Mouse (Mus musculus): ENCODE measurements around the gene Far1. TPM values are rescaled to one million over a fixed set of nuclear protein-coding genes. Genes with fewer than 3 reads are reported as not detected.

The Far1 gene
- total and polyA plus RNA-seq, 3 experiments = 26.4 to 34.2 TPM; not detected in 1

DNA sequence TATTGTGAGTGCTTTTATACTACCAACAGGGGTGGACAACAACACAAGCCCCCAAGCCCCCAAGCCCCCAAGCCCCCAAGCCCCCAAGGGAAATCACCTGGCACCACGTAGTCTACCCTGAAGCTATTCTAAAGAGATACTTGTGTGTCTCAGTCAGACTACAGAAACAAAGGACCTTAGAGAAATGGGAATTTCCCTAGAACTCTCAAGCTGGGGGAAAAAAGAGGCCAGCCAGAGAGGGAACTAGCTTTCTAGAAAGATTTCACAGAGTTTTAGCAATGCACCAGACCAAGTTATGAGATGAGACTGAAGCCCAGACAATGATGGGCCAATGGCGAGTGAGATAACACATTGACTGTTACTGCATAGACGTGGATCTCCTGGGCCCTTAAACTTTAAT is 2.2 kb upstream of the Far1 start:
- Histone ChIP-seq H3K4me3 (ENCODE audit: control insufficient read depth in 1 of 2, insufficient read depth in 1 of 2, low read depth in 2 of 2, low read length in 2 of 2) (no peak overlapping the region), H3K9me3 (replicated peaks; ENCODE audit: insufficient read depth, low read length) (no peaks in the 10 kb centered on the region), H3K36me3 (ENCODE audit: control insufficient read depth in 1 of 2, insufficient read depth in 2 of 2, low read length in 2 of 2) (peaks cover 0 to 24% of the 10 kb centered on the region in 2 experiments; a peak in 2 of 4 replicates), H3K27ac (ENCODE audit: control insufficient read depth, low read depth, low read length) (no peak overlapping the region), H3K4me1 (ENCODE audit: control insufficient read depth in 1 of 2, insufficient read depth in 2 of 2, low read length in 2 of 2) (peaks cover 7 to 23% of the 10 kb centered on the region in 2 experiments), H3K9ac (ENCODE audit: control insufficient read depth, low read depth, low read length, poor library complexity, severe bottlenecking) (no peak overlapping the region), H3K27me3 (ENCODE audit: control insufficient read depth in 1 of 2, insufficient read depth in 2 of 2, low read length in 2 of 2) (no peaks in the 10 kb centered on the region), H3K79me2 (ENCODE audit: control insufficient read depth, insufficient read depth, low read length, poor library complexity) (peaks cover 19% of the 10 kb centered on the region)
- TF ChIP-seq EP300 (IDR thresholded peaks at IDR 0.05; ENCODE audit: low read depth in 1 of 2, low read length in 2 of 2) (peak in 1 of 2 experiments; percentile 41; a peak in 1 of 4 replicates), GATA1 (IDR thresholded peaks at IDR 0.05; ENCODE audit: low read depth, low read length) (0 out of 2 replicates have a peak, but pooled peaks have one; percentile 11), UBTF (IDR thresholded peaks at IDR 0.05; ENCODE audit: borderline replicate concordance, insufficient read depth, low read depth, low read length) (no peak)
- DNase-seq (ENCODE audit: low read depth, low spot score) = peak; percentile 43

DNA sequence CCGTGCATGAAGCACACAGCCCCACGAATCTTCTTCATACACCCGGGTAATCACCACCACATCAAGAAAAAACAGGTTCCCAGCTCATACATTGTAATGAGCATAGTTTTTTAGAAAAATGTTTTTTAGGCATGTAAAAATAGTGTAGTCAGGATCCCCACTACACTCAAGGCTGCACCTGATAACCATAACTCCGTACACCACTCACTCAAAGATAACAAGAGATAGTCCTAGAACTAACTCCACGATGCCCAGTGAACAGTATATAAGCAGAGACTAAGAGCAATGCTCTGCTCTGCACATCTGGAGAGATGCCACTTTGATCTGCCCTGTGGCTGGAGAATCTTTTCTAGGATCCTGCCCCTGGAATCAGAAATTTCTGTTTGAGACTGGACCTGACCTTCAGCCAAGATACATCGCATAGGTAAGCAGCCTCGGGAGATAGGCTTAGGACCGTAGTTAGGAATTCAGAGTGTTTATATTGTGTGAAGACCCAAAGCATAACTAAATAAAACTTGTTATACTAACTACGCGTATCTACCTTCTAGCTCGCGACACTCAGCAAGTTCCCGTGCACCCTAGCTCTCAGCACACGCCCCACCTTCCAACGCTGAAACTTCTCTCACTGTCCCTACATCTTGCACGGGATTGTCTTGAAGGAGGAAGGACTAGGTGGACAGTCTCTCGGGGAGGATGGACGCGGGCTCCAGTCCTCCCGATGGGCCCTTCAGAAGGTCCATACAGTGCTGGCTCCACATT is 928 bp upstream of the Far1 start:
- Histone ChIP-seq H3K36me3 (ENCODE audit: control insufficient read depth in 1 of 2, insufficient read depth in 2 of 2, low read length in 2 of 2) (peaks cover 0 to 34% of the 10 kb centered on the region in 2 experiments; a peak in 2 of 4 replicates), H3K9ac (ENCODE audit: control insufficient read depth, low read depth, low read length, poor library complexity, severe bottlenecking) (peak overlapping the region; percentile 84), H3K27me3 (ENCODE audit: control insufficient read depth in 1 of 2, insufficient read depth in 2 of 2, low read length in 2 of 2) (no peaks in the 10 kb centered on the region), H3K79me2 (ENCODE audit: control insufficient read depth, insufficient read depth, low read length, poor library complexity) (peaks cover 28% of the 10 kb centered on the region), H3K4me1 (ENCODE audit: control insufficient read depth in 1 of 2, insufficient read depth in 2 of 2, low read length in 2 of 2) (peaks cover 9 to 28% of the 10 kb centered on the region in 2 experiments), H3K27ac (ENCODE audit: control insufficient read depth, low read depth, low read length) (peak overlapping the region; percentile 79), H3K9me3 (replicated peaks; ENCODE audit: insufficient read depth, low read length) (no peaks in the 10 kb centered on the region), H3K4me3 (ENCODE audit: control insufficient read depth in 1 of 2, insufficient read depth in 1 of 2, low read depth in 2 of 2, low read length in 2 of 2) (peak overlapping the region; percentile 91 to 92)
- peak; percentile 85 for DNase-seq (ENCODE audit: low read depth, low spot score)
- TF ChIP-seq ZMIZ1 (IDR thresholded peaks at IDR 0.05; ENCODE audit: low read depth, low read length) = no peak
- no peak for TF ChIP-seq MYB (IDR thresholded peaks at IDR 0.05; ENCODE audit: low read depth, low read length)
- no peak; a peak in 1 of 6 replicates for TF ChIP-seq CTCF (IDR thresholded peaks at IDR 0.05 in 2 of 3, conservative IDR thresholded peaks at IDR 0.05 in 1 of 3; ENCODE audit: control insufficient read depth in 1 of 3, insufficient read depth in 1 of 3, low read depth in 2 of 3, low read length in 3 of 3, poor library complexity in 1 of 3, severe bottlenecking in 1 of 3)
- peak; percentile 19; the same call in 1 of the 2 replicates for TF ChIP-seq MXI1 (IDR thresholded peaks at IDR 0.05; ENCODE audit: low read depth, low read length)
- no peak for TF ChIP-seq MEF2A (IDR thresholded peaks at IDR 0.05; ENCODE audit: extremely low read depth, insufficient replicate concordance, low read depth, low read length, poor library complexity, severe bottlenecking)
- no peak for TF ChIP-seq MAX (IDR thresholded peaks at IDR 0.05; ENCODE audit: low read length)
- no peak for TF ChIP-seq KAT2A (conservative IDR thresholded peaks at IDR 0.05; ENCODE audit: low read depth, low read length)
- no peak for TF ChIP-seq ZKSCAN1 (IDR thresholded peaks at IDR 0.05; ENCODE audit: low read depth, low read length)
- no peak for TF ChIP-seq POLR2A (IDR thresholded peaks at IDR 0.05; ENCODE audit: control insufficient read depth in 1 of 2, insufficient read depth in 1 of 2, low read depth in 1 of 2, low read length in 2 of 2, poor library complexity in 1 of 2)
- TF ChIP-seq MAFK (IDR thresholded peaks at IDR 0.05; ENCODE audit: borderline replicate concordance, low read depth, low read length) = no peak
- peak; percentile 39; the same call in 1 of the 2 replicates for TF ChIP-seq ZNF384 (IDR thresholded peaks at IDR 0.05; ENCODE audit: low read depth, low read length)
- no peak for TF ChIP-seq RAD21 (IDR thresholded peaks at IDR 0.05; ENCODE audit: low read depth, low read length)
- no peak for TF ChIP-seq NRF1 (IDR thresholded peaks at IDR 0.05; ENCODE audit: insufficient read depth, low read depth, low read length, poor library complexity, severe bottlenecking)
- peak; percentile 59 for TF ChIP-seq MYC (IDR thresholded peaks at IDR 0.05; ENCODE audit: low read depth, low read length)
- no peak for TF ChIP-seq POLR2AphosphoS2 (IDR thresholded peaks at IDR 0.05; ENCODE audit: low read length)
- TF ChIP-seq USF2 (IDR thresholded peaks at IDR 0.05; ENCODE audit: borderline replicate concordance in 1 of 2, insufficient read depth in 1 of 2, low read depth in 1 of 2, low read length in 2 of 2) = no peak
- peak; percentile 66 for TF ChIP-seq RCOR1 (IDR thresholded peaks at IDR 0.05; ENCODE audit: low read depth, low read length)
- no peak for TF ChIP-seq ZC3H11A (IDR thresholded peaks at IDR 0.05; ENCODE audit: low read depth, low read length)
- no peak for TF ChIP-seq SMC3 (IDR thresholded peaks at IDR 0.05; ENCODE audit: low read depth, low read length)
- TF ChIP-seq JUND (IDR thresholded peaks at IDR 0.05; ENCODE audit: low read depth, low read length) = no peak
- peak; percentile 86 for TF ChIP-seq GATA1 (IDR thresholded peaks at IDR 0.05; ENCODE audit: low read depth, low read length)
- 0 out of 2 replicates have a peak, but pooled peaks have one; percentile 83 for TF ChIP-seq CHD1 (IDR thresholded peaks at IDR 0.05; ENCODE audit: low read depth, low read length)
- TF ChIP-seq SIN3A (IDR thresholded peaks at IDR 0.05; ENCODE audit: low read length) = peak; percentile 45; the same call in 1 of the 2 replicates
- no peak; the same call in 1 of the 2 replicates for TF ChIP-seq HCFC1 (IDR thresholded peaks at IDR 0.05; ENCODE audit: low read depth, low read length)
- TF ChIP-seq NELFE (IDR thresholded peaks at IDR 0.05; ENCODE audit: low read depth, low read length) = no peak; the same call in 1 of the 2 replicates
- TF ChIP-seq MAZ (IDR thresholded peaks at IDR 0.05; ENCODE audit: low read depth, low read length) = no peak
- TF ChIP-seq E2F4 (IDR thresholded peaks at IDR 0.05; ENCODE audit: borderline replicate concordance, low read depth, low read length) = no peak
- TF ChIP-seq EP300 (IDR thresholded peaks at IDR 0.05; ENCODE audit: low read depth in 1 of 2, low read length in 2 of 2) = peak; percentile 74 to 80
